Mouse (Mus musculus) bone marrow, adult 2 months (tissue): ENCODE results near the gene Bhlhe23. TPM values are rescaled to one million over a fixed set of nuclear protein-coding genes. Genes with fewer than 3 reads are reported as not detected.
A peak's percentile ranks its signal among the peaks of the same experiment; 100 is the strongest.

ENCODE experiments used
- H3K27ac ChIP-seq: fragments of 200-500 bp; 2 replicates; pipeline ENCODE4 v1.5.1; 2012; ENCODE audit warnings: low read depth, mild to moderate bottlenecking, control low read depth, inconsistent platforms, low read length; ENCODE audit not compliant: control insufficient read depth, poor library complexity, insufficient read depth
- H3K4me1 ChIP-seq: fragments of 200-500 bp; 2 replicates; pipeline ENCODE4 v1.6.1; 2011; ENCODE audit warnings: low read length; ENCODE audit not compliant: control insufficient read depth, insufficient read depth
- H3K4me3 ChIP-seq: fragments of 200-500 bp; replicated peaks from 2 replicates; pipeline ENCODE3; 2011; ENCODE audit warnings: mild to moderate bottlenecking, low read depth, low read length, control low read depth; ENCODE audit not compliant: control insufficient read depth
- CTCF ChIP-seq: fragments of 200-500 bp; IDR thresholded peaks from 2 replicates; pipeline ENCODE4 v1.5.1; 2011; ENCODE audit warnings: low read length, control low read depth; ENCODE audit not compliant: control insufficient read depth, insufficient read depth
- POLR2A ChIP-seq: fragments of 200-500 bp; IDR thresholded peaks from 2 replicates; pipeline ENCODE4 v1.6.1; 2011; ENCODE audit warnings: low read depth, mild to moderate bottlenecking, control low read depth, low read length, borderline replicate concordance; ENCODE audit not compliant: control insufficient read depth
- WGBS: fragments of 180-500 bp; shearing (Covaris S2); methylation state at CpG from one replicate; pipeline ENCODE4 v1.1.7; 2018; 5-methylcytosine and 5-hydroxymethylcytosine counted together
- polyA plus RNA-seq: library from polyadenylated mRNA; stranded (reverse); fragments of >200 nt; gene quantifications from 2 replicates; pipeline ENCODE4 v1.2.4, GENCODE M21; 2011; ENCODE audit warnings: low replicate concordance; ENCODE audit not compliant: missing spikeins, insufficient read depth, insufficient read length

Bhlhe23 gene
- polyA plus RNA-seq, 1 experiment: not detected

- WGBS: 82% methylated on average over 13 of the region's 13 CpGs
- no peak overlapping the region for H3K27ac ChIP-seq
- no peaks in the 10 kb centered on the region for H3K4me1 ChIP-seq
- TF ChIP-seq CTCF: no peak
- no peak for TF ChIP-seq POLR2A
- no peak overlapping the region for H3K4me3 ChIP-seq
These were observed 11.0 kb upstream of the Bhlhe23 start for GRCm38 (mm10) chr2:180787566-180788232.

- Histone ChIP-seq H3K27ac (no peak overlapping the region), H3K4me3 (no peak overlapping the region), H3K4me1 (no peaks in the 10 kb centered on the region)
- TF ChIP-seq POLR2A (no peak), CTCF (no peak)
These were observed 10.0 kb upstream of the Bhlhe23 start for GRCm38 (mm10) chr2:180786732-180787131.

DNA sequence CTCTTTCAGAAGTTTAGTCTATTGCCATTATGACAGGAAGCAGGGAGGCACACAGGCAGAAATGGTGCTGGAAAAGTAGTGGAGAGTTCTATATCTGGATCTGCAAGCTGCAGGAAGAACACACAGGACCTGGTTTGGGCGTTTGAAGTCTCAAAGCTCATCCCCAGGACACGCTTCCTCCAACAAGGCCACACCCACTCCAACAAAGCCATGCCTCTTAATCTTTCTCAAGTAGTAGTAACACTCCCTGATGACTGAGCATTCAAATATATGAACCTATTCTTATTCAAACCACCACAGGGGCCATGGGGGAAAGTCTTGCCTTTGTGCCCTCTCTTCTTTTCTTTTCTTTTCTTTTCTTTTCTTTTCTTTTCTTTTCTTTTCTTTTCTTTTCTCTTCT lies 3.6 kb upstream of the Bhlhe23 start:
- no peak for TF ChIP-seq CTCF
- no peak for TF ChIP-seq POLR2A
- Histone ChIP-seq H3K27ac (no peak overlapping the region), H3K4me1 (no peaks in the 10 kb centered on the region), H3K4me3 (no peak overlapping the region)
- 7% methylated on average over 2 of the region's 2 CpGs for WGBS

GRCm38 (mm10) chr2:180779226-180780104 lies 2.8 kb upstream of the Bhlhe23 start:
- H3K4me1 ChIP-seq: no peaks in the 10 kb centered on the region
- H3K4me3 ChIP-seq: no peak overlapping the region
- WGBS: 24% methylated on average over 12 of the region's 12 CpGs
- no peak overlapping the region for H3K27ac ChIP-seq
- TF ChIP-seq CTCF: peak; percentile 98
- TF ChIP-seq POLR2A: no peak

GRCm38 (mm10) chr2:180775641-180776040 lies 1.1 kb downstream of the Bhlhe23 start:
- H3K4me1 ChIP-seq: no peaks in the 10 kb centered on the region
- 11% methylated on average over 15 of the region's 15 CpGs for WGBS

GRCm38 (mm10) chr2:180775223-180775622 lies 1.5 kb downstream of the Bhlhe23 start:
- TF ChIP-seq POLR2A (no peak), CTCF (no peak)
- 7% methylated on average over 12 of the region's 12 CpGs for WGBS
- no peaks in the 10 kb centered on the region for H3K4me1 ChIP-seq
- H3K27ac ChIP-seq: no peak overlapping the region
- H3K4me3 ChIP-seq: no peak overlapping the region

More at GRCm38 (mm10) chr2:180775641-180776040, 1.1 kb downstream of the Bhlhe23 start:
- Histone ChIP-seq H3K27ac (no peak overlapping the region), H3K4me3 (no peak overlapping the region)
- TF ChIP-seq CTCF (no peak), POLR2A (no peak)

GRCm38 (mm10) chr2:180765713-180766112 lies 11.0 kb downstream of the Bhlhe23 start:
- WGBS: 70% methylated on average over 7 of the region's 7 CpGs
- H3K27ac ChIP-seq: no peak overlapping the region
- no peak overlapping the region for H3K4me3 ChIP-seq
- TF ChIP-seq CTCF (no peak), POLR2A (no peak)
- no peaks in the 10 kb centered on the region for H3K4me1 ChIP-seq

- no peak overlapping the region for H3K27ac ChIP-seq
- H3K4me3 ChIP-seq: no peak overlapping the region
- 76% methylated on average over 11 of the region's 11 CpGs for WGBS
- TF ChIP-seq POLR2A (no peak), CTCF (no peak)
- H3K4me1 ChIP-seq: no peaks in the 10 kb centered on the region
These were observed 11.7 kb downstream of the Bhlhe23 start for GRCm38 (mm10) chr2:180764986-180765385.
